Mouse (Mus musculus): ENCODE data around the gene Acss3. TPM values are rescaled to one million over a fixed set of nuclear protein-coding genes. Genes with fewer than 3 reads are reported as not detected.

Acss3 gene
- total RNA-seq, 2 experiments from 2014 or later: 31.3 to 32.9 TPM

DNA sequence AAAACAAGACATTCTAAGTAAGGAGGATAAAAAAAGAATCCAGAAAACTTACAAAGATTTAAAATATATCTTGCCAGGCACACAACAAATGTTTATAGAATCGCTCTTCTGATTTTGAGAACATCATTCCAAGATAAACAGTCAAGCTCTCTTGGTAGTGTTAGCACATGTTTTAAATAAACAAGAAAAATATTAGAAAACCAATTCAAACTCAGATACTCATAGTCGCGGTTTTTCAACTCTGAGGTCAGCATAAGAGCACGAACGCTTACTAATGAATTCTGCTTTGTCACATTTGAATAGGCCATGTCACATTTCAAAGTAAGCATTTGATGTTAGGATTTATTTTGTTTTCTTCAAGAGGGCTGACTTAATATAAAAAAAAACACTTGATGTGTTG lies 102.3 kb downstream of the Acss3 start:
- DNase-seq (ENCODE audit: low spot score in 2 of 2): no peak

DNA sequence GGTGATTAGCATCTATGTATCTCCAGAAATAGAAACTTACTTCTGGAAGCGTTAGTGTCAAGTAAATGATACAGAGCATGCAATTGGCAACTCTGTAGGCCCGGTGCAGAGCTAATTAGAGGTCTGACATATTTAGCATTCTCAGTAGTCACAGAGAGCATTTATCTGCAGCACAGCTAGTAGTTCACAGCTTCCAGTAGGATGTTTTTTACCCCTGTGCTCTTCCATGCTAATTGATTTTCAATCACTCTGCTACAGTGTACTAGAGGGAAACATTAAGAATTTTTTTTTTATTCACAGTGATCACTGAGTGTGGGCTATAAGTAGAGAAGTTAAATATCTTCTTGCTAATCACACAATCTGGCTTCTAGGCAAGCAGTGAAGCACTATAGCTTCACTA lies 112.3 kb downstream of the Acss3 start:
- no peak for DNase-seq (ENCODE audit: low spot score in 2 of 2)

DNA sequence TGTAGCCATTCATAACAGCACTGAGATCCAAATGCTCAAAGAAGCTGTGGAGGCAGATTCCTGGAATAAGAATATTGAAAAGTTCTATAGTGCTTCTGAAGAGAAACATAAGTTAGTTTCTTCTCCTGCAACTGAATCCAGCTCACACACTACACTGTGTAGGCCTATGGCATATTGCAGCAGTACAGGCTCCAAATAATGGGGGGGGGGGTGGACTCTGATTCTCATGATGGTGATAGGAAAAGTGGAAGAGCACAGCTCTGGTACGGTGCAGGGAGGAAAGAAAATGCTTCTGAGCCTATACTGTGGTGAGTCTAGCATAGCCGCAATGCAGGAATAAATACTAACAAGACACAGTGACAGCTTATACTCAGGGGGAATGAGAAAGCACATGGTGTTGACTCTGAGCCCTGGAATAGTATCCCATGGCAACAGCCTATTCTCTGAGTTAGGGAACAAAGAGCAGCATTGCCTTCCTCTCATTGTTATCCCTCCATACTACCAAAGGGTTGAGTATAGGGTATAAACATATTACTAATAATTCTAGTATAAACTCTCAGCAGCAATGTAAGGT lies 125.3 kb downstream of the Acss3 start:
- no peak for DNase-seq (ENCODE audit: low spot score in 2 of 2)

DNA sequence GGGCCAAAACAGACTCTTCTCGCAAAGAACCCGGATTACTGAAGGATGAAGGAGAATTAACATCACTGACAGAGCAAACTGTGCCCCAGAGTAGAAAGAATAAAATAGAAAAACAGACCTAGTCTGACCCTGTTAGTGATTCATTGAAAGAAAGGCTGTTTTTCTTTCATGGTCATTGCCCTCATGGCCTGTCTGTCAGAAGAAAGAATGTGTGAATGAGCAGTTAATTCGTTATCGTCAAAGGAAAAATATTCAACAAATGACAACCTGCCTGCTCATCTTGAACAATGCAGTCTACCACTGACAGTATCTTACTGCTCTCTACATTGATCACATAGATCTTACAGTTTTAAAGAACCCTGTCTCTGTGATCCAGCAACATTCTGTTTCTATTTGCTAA lies 134.0 kb downstream of the Acss3 start:
- DNase-seq (ENCODE audit: low spot score in 2 of 2): no peak

DNA sequence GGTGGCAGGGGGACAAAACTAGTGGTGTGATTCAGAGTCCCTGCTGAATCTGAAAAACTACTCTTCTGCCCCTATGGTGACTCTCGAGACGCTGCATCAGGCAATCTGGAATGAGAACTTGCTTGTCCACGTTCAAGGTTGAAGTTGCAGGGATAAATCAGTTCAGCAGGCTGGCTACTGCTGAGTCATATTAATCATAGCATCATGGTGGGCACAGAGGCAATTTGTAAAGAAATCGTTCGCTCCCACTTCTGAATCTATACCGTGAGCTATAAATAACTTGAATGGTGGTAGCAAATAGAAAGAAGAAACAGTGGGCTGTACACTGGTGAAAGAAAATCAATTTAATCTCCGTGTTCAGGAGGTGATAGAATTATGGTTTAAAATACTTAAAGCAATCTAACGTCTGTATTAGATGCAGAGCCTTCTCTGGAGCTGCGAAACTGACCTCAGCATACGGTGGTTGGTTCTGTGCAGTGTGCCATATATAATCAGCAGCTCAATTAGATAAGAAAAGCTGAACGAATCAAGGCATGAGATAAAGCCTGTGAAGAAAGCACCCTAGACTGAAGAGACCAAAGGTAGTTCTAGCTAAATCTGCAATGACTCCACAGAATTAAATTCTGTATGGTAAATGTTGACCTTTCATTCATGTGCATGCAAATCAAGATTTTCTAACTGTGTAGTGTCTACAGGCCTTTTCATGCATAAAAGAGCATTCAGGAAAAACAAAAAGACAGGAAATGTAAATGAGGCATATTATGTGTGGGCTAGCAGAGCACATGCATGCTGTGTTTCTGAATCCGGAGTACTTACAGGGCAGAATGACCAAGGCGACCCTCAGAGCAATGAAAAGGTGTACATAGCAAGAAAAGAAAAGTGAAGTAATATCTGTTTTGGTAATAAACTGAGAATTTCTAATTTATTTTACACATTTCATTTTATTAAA lies 148.0 kb downstream of the Acss3 start:
- no peak for DNase-seq (ENCODE audit: low spot score in 2 of 2)

DNA sequence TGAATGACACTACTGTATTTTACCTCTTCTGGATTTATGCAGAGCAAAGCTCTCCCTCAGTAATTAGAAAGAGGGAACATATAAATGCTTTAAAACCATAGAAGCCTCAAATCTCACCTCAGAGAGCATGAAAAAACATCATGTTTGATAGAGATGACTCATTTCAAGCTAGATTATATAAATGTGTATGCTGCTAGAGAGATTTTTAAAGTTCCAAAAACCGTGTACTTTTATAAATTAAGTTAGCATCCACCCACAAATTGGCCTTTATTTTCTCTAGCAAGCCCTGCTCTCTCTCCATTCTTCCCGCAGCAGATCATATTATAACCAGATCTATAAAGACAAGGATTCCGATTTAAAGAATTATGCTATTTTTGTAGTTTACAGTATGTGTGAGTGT lies 164.4 kb downstream of the Acss3 start:
- no peak for DNase-seq (ENCODE audit: low spot score in 2 of 2)

DNA sequence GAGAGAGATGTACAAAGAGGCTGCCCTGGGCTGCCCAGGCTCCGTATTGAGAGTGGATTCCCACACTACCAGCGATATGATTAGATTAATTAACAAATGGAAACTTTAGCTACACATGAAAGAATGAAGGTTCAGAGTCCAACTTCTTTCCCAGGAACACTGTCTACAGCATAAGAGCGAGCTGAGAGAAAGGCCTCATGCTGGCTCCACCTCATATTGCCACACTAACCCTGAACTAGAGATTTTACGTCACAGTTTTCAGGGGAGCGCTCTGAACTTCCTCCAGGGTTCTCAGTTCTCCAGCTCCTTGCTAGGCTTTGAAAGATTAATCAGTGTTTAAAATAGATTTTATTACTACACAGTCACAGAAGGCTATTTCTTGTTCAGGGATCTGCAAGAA lies 182.1 kb downstream of the Acss3 start:
- no peak for DNase-seq (ENCODE audit: low spot score in 2 of 2)

DNA sequence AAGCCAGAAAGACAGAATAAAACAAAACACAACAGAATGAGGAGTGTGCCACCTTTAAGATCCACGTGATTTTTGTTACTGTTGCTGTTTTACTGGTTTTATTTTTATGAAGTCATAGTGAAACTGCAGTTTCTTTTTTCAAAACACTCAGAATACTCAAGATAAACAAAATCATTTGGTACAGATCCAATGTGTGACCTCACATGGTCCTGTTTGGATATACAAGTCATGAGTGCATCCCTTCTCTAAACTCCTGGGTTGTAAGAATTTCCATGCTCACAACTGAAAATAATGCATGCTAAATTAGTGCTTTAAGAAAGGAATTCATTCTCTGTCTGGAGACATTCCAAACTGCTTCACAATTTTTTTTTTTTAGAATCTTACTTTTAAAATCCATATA lies 184.0 kb downstream of the Acss3 start:
- no peak for DNase-seq (ENCODE audit: low spot score in 2 of 2)

DNA sequence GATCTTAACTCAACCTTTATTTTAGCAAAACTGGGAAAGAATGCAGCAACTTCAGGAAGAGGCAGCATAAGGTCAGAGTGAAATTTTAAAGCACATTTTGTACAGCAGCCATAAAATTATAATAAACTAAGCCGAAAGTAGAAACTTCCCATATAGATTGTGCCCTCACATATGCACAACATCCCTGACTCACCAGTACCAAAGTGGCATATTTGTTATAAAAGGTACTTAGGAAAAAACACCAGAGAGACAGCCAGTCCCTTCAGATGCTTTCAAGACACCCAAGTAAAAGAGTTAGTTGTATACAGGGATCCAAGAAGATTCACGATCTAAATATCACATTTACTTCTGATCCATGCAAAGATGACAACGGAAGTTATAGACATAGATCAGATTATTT lies 184.6 kb downstream of the Acss3 start:
- no peak for DNase-seq (ENCODE audit: low spot score in 2 of 2)

DNA sequence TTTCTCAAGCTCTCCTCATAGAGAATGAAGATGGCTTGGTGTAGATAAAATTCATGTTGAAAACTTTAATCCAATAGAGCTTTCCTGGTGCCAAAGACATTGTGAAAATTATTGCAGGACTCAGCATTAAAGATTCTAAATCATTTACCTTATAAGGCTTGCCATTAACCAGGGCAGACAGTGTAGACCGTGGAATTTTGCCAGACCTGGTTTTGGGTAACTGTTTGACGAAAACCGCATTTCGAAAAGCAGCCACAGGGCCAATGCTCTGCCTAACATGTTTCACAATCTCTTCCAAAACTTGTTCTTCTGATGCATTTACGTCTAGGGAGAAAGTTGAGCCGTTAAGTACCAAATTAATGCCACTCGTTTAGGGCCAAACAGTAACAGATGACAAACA lies 186.5 kb downstream of the Acss3 start:
- DNase-seq (ENCODE audit: low spot score in 2 of 2): no peak

DNA sequence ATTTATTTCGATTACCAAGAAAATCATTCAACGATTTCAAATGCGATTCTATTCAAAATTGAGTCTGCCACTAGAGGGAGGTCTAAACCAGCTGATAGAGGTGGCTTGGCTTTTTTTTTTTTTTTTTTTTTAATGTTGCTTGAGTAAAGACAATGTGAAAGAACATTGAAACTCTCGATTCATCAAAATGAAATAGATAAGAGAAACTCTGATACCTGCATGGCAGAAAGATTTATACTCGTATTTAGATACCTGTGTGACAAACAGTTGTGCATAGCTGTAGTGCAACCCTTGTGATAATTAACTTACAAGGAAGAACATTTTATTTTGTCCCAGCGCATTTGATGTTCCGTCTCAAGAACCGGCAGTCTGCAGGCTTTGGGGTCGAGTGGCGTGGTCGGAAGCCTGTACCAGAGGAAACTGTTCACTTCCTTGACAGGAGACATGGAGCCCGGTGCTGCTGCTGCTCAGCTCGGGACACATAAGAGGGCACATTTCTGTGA lies 190.8 kb downstream of the Acss3 start:
- no peak for DNase-seq (ENCODE audit: low spot score in 2 of 2)

DNA sequence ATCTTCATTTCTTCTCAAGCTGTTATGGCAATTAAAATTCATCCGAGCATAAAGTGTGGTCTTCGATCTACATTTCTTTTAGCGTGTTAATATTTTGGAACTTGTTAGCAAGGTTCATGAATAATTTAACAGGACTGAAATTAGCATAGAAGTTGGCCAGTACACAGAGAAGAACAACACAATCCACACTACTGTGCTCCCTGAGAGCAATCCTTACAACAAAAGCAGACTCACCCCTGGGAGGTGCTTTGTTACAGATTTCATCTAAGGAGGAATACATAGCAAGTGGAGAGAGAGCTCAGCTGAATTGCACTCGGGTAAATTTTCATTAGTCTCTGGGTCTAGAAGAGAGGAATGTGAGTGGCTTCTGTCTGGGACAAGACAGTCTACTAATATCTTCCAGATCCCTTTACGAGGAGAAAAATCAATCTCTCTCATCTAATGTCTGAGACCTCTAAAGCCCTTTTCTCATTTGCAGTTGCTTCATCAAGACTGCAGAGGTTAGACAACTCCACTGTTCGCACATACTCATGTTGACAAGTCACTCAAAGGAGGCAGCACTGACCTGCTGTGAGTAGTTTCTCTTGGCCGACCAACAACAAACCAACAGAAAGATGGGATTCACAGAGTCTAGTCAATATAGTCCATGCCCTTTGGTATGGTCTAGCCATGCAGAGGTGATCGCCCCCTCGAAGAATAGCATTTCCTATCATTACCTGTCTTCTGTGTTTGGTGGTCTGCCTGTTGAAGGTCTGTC lies 194.7 kb downstream of the Acss3 start:
- DNase-seq (ENCODE audit: low spot score in 2 of 2): no peak

DNA sequence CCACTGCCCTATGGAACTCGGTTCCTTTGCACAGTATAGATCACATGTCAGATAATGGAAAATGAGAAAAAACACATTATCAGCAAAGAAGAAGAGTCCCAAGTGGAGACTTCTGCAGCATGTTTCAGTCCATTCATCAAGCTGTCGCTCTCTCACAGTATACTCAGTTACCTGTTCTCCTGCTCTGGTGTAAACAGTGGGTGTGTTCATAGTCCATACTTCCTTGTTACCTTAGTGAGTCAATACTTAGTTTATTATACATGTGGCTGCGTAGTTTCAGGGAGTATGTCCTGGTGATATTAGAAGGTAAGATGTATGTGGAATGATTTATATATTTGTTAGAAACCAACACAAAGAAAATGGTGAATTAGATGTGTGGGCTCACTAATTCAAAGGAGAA lies 198.7 kb downstream of the Acss3 start:
- no peak for DNase-seq (ENCODE audit: low spot score in 2 of 2)

DNA sequence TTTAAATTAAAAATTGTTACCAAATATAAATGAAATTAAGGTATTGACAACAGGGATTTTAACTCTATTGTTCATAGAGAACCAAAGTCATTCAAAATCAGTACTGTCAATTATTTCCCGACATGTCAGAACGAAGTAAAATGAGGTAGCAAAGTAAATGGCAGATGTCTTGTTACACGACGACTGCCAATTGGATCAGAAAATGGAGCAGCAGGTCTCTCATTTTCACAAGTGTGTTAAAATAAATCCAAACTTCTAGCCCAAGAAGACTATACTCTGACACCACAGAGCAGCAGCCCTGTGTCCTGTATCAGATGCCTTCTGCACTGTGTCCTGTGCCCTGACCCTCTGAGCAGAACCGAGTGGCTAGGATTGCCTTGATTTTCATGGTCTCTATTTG lies 199.1 kb downstream of the Acss3 start:
- no peak for DNase-seq (ENCODE audit: low spot score in 2 of 2)

DNA sequence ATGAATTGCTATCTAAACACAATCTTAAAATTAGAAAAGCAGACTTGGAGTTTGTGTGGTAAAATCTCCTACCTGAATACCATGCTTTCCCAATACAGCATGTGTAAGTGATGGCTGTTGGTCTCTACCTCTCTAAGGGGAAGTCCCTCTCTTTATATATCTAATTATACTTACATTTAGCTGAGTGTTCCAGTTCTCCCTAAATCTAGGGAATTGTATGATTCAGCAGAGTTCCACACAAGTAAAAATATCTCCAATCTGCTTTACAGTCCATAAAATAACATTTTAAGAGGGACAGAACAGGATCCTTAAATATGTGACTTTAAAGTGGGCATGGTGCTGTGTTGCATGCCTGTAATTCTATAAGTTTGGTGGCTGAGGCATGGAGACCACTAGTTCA lies 208.6 kb downstream of the Acss3 start:
- DNase-seq (ENCODE audit: low spot score in 2 of 2): no peak

DNA sequence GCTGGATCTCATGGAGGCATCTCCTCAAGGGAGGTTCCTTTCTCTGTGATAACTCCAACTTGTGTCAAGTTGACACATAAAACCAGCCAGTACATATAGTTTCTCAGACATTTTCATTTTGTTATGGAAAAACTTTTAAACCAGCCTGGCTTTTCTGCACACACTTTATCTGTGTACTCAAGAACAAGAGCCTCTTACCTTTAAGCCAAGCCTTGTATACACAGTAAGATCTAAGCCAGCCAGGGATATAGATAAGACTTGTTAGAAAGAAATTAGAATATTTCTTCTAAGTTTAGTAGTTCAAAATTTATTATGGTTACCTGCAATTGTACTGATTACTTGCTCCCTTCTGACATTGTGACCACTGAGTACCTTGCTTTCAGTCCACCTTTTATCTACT lies 209.2 kb downstream of the Acss3 start:
- DNase-seq (ENCODE audit: low spot score in 2 of 2): no peak

DNA sequence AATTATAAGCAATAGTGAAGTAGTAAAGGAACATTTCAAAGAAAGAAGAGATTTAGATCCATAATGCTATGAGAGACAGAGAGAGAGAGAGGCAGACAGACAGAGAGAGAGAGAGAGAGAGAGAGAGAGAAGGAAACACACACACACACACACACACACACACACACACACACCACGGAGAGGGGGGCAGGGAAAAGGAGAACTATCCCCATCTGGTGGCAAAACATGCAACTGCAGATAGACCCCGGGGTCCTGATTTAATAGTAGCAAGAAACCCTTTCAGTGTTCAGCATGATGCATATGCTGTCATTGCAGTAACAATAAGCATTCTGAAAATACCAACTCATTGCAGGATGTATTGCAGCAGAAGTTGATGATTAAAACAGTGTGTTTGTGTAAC lies 210.4 kb downstream of the Acss3 start:
- DNase-seq (ENCODE audit: low spot score in 2 of 2): no peak

DNA sequence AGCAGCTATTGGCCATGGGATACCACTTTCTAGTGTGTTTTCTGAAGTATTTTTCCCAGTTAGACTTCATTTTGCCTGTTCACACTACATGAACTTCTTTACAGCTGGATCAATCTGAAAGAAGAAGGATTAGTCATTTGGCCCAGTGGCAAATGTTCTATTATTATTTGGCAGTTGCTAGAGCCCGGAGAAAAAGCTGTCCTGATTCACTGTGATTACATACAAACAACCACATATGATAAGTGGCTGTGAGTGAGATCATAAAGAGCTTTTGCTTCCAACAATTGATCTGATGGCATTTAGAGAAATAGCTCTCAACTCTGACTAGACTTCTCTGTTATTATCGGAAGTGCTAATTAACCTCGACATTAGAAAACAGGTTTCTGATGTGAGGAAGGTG lies 213.4 kb downstream of the Acss3 start:
- no peak for DNase-seq (ENCODE audit: low spot score in 2 of 2)

DNA sequence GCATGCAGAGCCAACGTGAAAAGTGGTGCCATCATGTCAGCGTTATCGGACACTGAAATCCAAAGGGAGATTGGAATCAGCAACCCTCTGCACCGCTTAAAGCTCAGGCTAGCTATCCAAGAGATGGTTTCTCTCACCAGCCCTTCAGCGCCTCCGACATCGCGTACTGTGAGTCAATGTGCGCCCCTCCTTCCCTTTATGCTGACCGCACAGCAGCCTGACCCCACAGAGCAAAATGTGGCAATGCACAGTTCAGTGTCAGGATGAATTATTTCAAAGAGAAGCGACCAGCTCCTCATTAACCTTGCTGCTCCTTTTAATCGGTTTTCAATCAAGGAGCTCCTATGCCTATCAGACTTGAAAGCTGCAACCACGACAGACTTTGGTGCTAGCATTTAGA lies 227.1 kb downstream of the Acss3 start:
- no peak for DNase-seq (ENCODE audit: low spot score in 2 of 2)

Measured in adrenal gland, adult 18-20 months (tissue).